Mouse (Mus musculus) inflammation-experienced regulatory T-cells, adult 6 months (primary cell): ENCODE results near the gene Ier3. TPM values are rescaled to one million over a fixed set of nuclear protein-coding genes. Genes with fewer than 3 reads are reported as not detected.

Experiments
- ATAC-seq: one replicate; pipeline ENCODE4 v1.8.0; 2017
- polyA plus RNA-seq, 3 experiments: library from polyadenylated mRNA; unstranded; fragments of 100-300 nt; shearing (Covaris generic); gene quantifications; one replicate each; pipeline ENCODE4 v1.2.1; 2017

The Ier3 gene
- polyA plus RNA-seq, 3 experiments from 2014 or later, result 0.54 to 11.8 (median 1.3) TPM

DNA sequence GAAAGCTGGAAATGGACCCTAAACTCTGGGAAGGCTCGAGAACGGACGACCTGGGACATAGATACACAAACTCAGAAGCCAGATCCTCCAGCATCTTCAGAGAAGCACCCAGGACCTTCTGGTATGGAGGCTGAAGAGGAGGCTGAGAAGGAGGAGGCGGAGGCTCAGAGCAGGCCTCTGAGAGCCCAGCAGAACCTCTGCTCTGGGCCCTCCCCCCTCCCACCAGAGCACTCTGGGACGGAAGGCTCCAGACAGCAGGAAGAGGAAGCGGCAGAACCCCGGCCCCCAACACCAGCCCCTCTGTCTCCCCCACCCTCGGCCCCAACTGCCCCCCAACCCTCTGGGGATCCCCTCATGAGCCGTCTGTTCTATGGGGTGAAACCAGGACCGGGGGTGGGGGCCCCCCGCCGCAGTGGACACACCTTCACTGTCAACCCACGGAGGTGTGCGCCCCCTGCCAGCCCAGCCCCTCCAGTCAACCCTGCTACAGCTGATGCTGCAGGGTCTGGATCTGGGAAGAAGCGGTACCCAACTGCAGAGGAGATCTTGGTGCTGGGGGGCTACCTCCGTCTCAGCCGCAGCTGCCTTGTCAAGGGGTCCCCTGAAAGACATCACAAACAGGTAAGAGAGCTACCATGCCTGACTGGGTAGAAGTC, 46.8 kb downstream of the Ier3 start:
- ATAC-seq, result peak; percentile 45

DNA sequence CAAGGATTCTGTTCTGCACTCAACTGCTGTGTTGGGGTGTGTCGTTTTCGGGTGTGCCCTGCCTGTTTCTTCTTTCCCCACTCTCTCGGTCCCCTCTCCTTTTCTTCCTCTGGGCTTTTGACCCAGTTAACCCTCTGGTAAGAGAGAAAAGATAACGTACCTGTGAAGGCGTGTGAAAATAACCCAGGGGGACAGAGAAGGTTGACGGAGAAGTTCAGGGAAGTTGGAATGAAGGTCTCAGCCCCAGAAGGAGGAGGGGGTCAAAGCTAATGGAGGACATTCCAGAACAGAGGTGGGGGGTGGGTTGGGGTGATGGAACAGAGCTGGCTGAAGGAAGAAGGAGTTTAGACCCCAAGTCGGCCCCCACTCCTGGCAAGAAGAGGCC, 47.5 kb downstream of the Ier3 start:
- no peak for ATAC-seq

DNA sequence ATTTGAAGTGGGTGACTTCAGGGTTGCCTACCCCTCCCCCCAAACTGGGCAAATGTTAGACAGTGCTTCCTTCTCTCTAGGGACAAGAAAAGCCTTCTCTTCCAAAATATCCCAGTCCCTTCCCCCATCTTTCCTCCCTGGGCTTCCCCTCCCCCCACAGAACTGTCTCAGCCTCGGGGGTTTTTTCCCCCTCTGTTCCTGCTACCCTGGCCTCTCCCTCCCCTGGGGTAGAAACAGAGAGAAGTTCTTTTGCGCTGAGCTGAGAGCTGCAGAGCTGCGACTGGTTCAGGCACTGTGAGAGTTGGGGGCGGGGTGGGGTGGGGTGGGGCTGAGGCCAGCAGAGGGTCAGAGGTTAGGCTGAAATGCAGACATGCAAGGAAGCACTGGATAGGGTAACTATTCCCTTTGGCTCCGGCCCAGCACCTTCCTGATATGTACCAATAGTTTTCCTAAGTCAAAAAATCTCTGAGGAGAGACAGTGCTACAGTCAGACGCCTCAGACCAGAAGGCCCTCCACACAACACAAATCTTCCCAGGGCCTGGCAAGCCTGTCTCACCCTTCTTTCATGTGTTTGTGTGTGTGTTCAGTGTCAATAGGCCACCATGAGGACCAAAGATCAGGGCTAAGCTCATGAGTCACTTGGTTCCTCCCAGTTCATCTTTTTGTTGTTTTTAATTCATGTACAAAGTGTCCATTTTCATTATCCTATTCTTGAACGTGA, 48.0 kb downstream of the Ier3 start:
- no peak for ATAC-seq

DNA sequence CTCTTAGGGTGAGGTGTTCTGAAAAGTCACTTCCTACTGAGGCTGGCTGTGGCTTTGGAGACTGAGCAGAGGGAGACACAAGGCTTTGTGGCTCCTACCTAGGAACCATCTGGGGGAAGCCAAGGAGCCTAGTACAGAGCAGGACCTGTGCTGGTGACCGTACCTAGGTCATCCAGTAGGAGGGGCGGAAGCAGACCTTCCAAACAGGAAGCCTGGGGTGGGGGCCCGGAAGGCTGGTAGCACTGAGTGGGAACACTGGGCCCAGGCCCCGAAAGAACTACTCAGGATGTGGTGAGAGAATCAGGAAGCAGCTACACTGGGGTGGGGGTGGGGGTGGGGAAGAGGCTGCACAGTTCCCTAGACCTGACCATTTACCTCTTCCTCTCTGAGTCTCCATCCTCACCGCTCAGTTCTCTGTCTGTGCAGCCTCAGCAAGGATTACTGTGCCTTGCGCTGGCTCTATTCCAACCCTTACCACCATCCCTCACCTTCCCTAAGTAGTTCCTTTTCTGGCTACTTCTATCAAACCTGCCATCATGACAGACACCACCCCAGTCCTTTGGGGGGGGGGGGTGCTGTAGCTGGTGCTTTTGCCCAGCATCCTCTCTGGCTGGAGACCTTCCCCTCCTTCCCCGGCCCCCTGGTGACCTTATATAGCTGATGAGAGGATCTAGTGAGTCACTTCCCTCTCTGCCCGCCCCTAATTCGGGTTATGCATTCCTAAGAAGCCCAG, 48.8 kb downstream of the Ier3 start:
- peak; percentile 75 for ATAC-seq

GRCm38 (mm10) chr17:35870884-35871696, 49.6 kb downstream of the Ier3 start:
- no peak for ATAC-seq

Other genes with a start within 250 kb of the Ier3 start
- not detected for gene Sfta2, start 220.1 kb upstream of the Ier3 start, polyA plus RNA-seq
- gene Gm9573, start 195.0 kb upstream of the Ier3 start, polyA plus RNA-seq, result not detected
- under 1 TPM in 1 of 3 experiments, not detected in 2; 0.26 TPM for gene Mucl3, start 178.0 kb upstream of the Ier3 start, polyA plus RNA-seq
- 10 to 100 TPM; 10.4 to 13.2 (median 12.7) TPM for gene Vars2, start 154.1 kb upstream of the Ier3 start, polyA plus RNA-seq
- 10 to 100 TPM; 16.7 to 24.7 (median 17.9) TPM for gene Gtf2h4, start 147.9 kb upstream of the Ier3 start, polyA plus RNA-seq
- gene Ddr1, start 117.1 kb upstream of the Ier3 start, polyA plus RNA-seq, result 1 to 10 TPM in 1 of 3 experiments, under 1 TPM in 2; 0.65 to 1.1 (median 0.73) TPM
- 10 to 100 TPM; 20.5 to 31.1 (median 28.1) TPM for gene Flot1, start 1.5 kb downstream of the Ier3 start, polyA plus RNA-seq
- gene Tubb5, start 16.6 kb downstream of the Ier3 start, polyA plus RNA-seq, result 100 to 1,000 TPM; 404 to 882 (median 514) TPM
- 10 to 100 TPM in 1 of 3 experiments, 1 to 10 TPM in 2; 6.1 to 10.7 (median 7.1) TPM for gene Mdc1, start 19.8 kb downstream of the Ier3 start, polyA plus RNA-seq
- gene Nrm, start 39.6 kb downstream of the Ier3 start, polyA plus RNA-seq, result 10 to 100 TPM; 25.4 to 64.8 (median 27.4) TPM
- gene Ppp1r18, start 43.9 kb downstream of the Ier3 start, polyA plus RNA-seq, result 100 to 1,000 TPM; 194 to 273 (median 213) TPM
- 10 to 100 TPM; 17.4 to 36.1 (median 19.5) TPM for gene Dhx16, start 58.1 kb downstream of the Ier3 start, polyA plus RNA-seq
- 10 to 100 TPM; 15.3 to 21.6 (median 15.4) TPM for gene 2310061I04Rik, start 75.7 kb downstream of the Ier3 start, polyA plus RNA-seq
- 10 to 100 TPM in 2 of 3 experiments, 1 to 10 TPM in 1; 9.5 to 16.2 (median 10.5) TPM for gene Atat1, start 88.4 kb downstream of the Ier3 start, polyA plus RNA-seq
- 10 to 100 TPM; 35.8 to 82.5 (median 75.5) TPM for gene Mrps18b, start 94.7 kb downstream of the Ier3 start, polyA plus RNA-seq
- gene Ppp1r10, start 94.8 kb downstream of the Ier3 start, polyA plus RNA-seq, result 10 to 100 TPM; 49.4 to 63.1 (median 51.7) TPM
- gene Abcf1, start 148.1 kb downstream of the Ier3 start, polyA plus RNA-seq, result 100 to 1,000 TPM; 113 to 143 (median 123) TPM
- gene Gnl1, start 158.2 kb downstream of the Ier3 start, polyA plus RNA-seq, result 1 to 10 TPM; 7.6 to 9.2 (median 8.8) TPM
- gene Prr3, start 158.6 kb downstream of the Ier3 start, polyA plus RNA-seq, result 10 to 100 TPM; 13.8 to 22.0 (median 19.8) TPM
- gene H2-T24, start 198.9 kb downstream of the Ier3 start, polyA plus RNA-seq, result 10 to 100 TPM; 26.0 to 35.7 (median 32.8) TPM
- 1,000 to 10,000 TPM in 1 of 3 experiments, 100 to 1,000 TPM in 2; 834 to 1,491 (median 990) TPM for gene H2-T23, start 211.2 kb downstream of the Ier3 start, polyA plus RNA-seq
- 100 to 1,000 TPM; 428 to 527 (median 477) TPM for gene H2-T22, start 221.1 kb downstream of the Ier3 start, polyA plus RNA-seq
- gene Gm6034, start 221.3 kb downstream of the Ier3 start, polyA plus RNA-seq, result under 1 TPM in 2 of 3 experiments, not detected in 1; 0.33 to 0.87 TPM
- gene Gm11127, start 236.7 kb downstream of the Ier3 start, polyA plus RNA-seq, result under 1 TPM in 1 of 3 experiments, not detected in 2; 0.30 TPM